Mouse (Mus musculus): ENCODE measurements around the gene Tbx3. TPM values are rescaled to one million over a fixed set of nuclear protein-coding genes. Genes with fewer than 3 reads are reported as not detected.

Gene Tbx3
- total RNA-seq (2023) = not detected

DNA sequence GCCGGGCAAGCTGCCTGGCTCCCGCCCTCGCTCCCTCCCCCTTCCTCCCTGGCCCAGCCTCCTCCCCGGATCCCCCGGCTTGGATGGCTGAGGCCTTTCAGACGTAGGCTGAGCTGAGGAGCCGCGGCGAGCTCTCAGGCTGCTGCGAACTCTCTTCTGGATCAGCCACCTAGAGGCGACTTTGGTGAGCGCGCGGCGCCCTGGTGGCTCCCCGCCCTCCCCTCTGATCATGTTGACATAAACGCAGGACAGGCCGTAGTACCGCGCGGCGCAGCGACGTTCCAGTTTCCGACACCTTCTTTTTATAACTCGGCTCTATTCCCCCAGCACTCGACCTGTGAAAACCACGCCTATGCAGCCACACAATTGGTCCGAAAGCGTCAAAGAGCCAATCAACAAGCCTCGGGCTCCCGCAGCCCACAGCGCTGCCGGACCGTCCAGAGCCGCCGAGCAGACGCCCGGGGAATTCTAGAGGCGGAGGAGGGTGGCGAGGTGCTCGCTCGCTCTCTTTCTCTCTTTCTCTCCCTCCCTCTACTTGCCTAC, at the start of gene Tbx3:
Gene Tbx3, plus strand, starts transcription at position 104 of the 543 bp plus-strand sequence.

Other genes with a start within 250 kb of the Tbx3 start
- gene Tbx5, start 162.0 kb downstream of the Tbx3 start, total RNA-seq (2023) = not detected